Mouse (Mus musculus): ENCODE measurements around the gene Mrpl20.
"Not testable (repeated sequence)": the region's sequence is repeated elsewhere in the genome, so short reads cannot be mapped to it uniquely, and the experiment has no call there.

The Mrpl20 gene

GRCm38 (mm10) chr4:155783486-155784080, 19.1 kb upstream of the Mrpl20 start:
- no peak for DNase-seq (ENCODE audit: low spot score)

- DNase-seq (ENCODE audit: low spot score), result no peak
Measured at GRCm38 (mm10) chr4:155784081-155784701, 18.5 kb upstream of the Mrpl20 start.

- no peak for DNase-seq (ENCODE audit: low spot score)
Measured at GRCm38 (mm10) chr4:155785246-155785645, 17.4 kb upstream of the Mrpl20 start.

GRCm38 (mm10) chr4:155785819-155786218, 16.9 kb upstream of the Mrpl20 start, which contains the start of gene Tmem88b:
Tmem88b (minus strand) TSS chr4:155785874.
- no peak for DNase-seq (ENCODE audit: low spot score)

- no peak for DNase-seq (ENCODE audit: low spot score)
Measured at GRCm38 (mm10) chr4:155788300-155788699, 14.4 kb upstream of the Mrpl20 start.

GRCm38 (mm10) chr4:155788833-155789232, 13.8 kb upstream of the Mrpl20 start:
- DNase-seq (ENCODE audit: low spot score), result not testable (repeated sequence)

- no peak for DNase-seq (ENCODE audit: low spot score)
Measured at GRCm38 (mm10) chr4:155790021-155790489, 12.6 kb upstream of the Mrpl20 start, which contains the start of gene Ankrd65. Ankrd65 (plus strand) TSS chr4:155790439.

GRCm38 (mm10) chr4:155790650-155791161, 12.0 kb upstream of the Mrpl20 start:
- DNase-seq (ENCODE audit: low spot score), result no peak

- DNase-seq (ENCODE audit: low spot score), result no peak
Measured at GRCm38 (mm10) chr4:155791240-155791933, 11.3 kb upstream of the Mrpl20 start.

- DNase-seq (ENCODE audit: low spot score), result no peak
Measured at GRCm38 (mm10) chr4:155793730-155794129, 8.9 kb upstream of the Mrpl20 start.

GRCm38 (mm10) chr4:155802075-155802474, 603 bp upstream of the Mrpl20 start:
- no peak for DNase-seq (ENCODE audit: low spot score)

GRCm38 (mm10) chr4:155803340-155804041, 813 bp downstream of the Mrpl20 start:
- peak; percentile 91 for DNase-seq (ENCODE audit: low spot score)

- DNase-seq (ENCODE audit: low spot score), result no peak
Measured at GRCm38 (mm10) chr4:155807841-155808240, 5.2 kb downstream of the Mrpl20 start.

GRCm38 (mm10) chr4:155811929-155812664, 9.4 kb downstream of the Mrpl20 start, which contains the start of gene Ccnl2:
Ccnl2 (plus strand) TSS chr4:155812489.
- peak; percentile 82 for DNase-seq (ENCODE audit: low spot score)

GRCm38 (mm10) chr4:155812665-155813181, 10.0 kb downstream of the Mrpl20 start:
- DNase-seq (ENCODE audit: low spot score), result no peak

- no peak for DNase-seq (ENCODE audit: low spot score)
Measured at GRCm38 (mm10) chr4:155817533-155817932, 14.9 kb downstream of the Mrpl20 start.

- DNase-seq (ENCODE audit: low spot score), result no peak
Measured at GRCm38 (mm10) chr4:155821025-155821424, 18.3 kb downstream of the Mrpl20 start.

- no peak for DNase-seq (ENCODE audit: low spot score)
Measured at GRCm38 (mm10) chr4:155823443-155823842, 20.8 kb downstream of the Mrpl20 start.

GRCm38 (mm10) chr4:155829866-155830265, 27.2 kb downstream of the Mrpl20 start:
- DNase-seq (ENCODE audit: low spot score), result no peak

- DNase-seq (ENCODE audit: low spot score), result no peak
Measured at GRCm38 (mm10) chr4:155830596-155830995, 27.9 kb downstream of the Mrpl20 start.

- DNase-seq (ENCODE audit: low spot score), result peak; percentile 87
Measured at GRCm38 (mm10) chr4:155831205-155831766, 28.6 kb downstream of the Mrpl20 start, which contains the start of gene Aurkaip1. Aurkaip1 (plus strand) TSS chr4:155831272.

Measured in urinary bladder, postnatal 10 days (tissue).